In the genomic region with DNA sequence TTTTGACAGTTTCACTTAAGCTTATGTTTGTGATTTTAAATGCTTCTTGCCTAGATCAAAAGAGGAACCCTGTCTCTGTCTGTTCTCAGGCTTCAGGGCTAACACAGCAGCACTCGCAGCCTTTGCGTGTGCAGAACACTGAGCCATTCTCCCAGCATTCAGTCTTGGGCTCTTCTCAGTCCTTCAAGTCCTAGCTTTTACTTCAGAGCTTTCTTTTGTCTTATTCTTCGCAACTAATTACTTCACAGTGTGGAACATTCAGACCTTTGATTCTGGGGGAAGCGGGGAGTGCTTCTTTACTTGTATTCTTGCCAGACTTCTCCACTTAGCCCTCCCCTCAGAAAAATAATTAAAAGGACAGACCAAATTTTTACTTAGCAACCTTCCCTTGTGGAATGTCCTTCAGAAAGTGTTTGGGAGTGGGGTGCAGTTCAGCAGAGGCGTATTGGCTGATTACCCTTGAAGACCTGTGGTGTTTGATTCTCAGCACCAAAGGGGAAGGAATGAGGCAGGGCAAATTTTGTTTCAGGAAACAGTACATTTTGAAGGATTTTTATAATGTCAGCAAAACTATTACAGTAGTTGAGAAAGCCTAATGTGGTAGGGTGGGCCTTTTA, we compare ENCODE assay signal across 16 mouse cellular contexts. TPM values are rescaled to one million over a fixed set of nuclear protein-coding genes. Genes with fewer than 3 reads are reported as not detected.
DNase-seq lines count a peak whose midpoint lies in the region; ATAC-seq and TF ChIP-seq lines count a peak whose summit lies in the region.
"Had no signal": no experiment of that assay in that cellular context is flagged by ENCODE, and none has a peak within 500 bp of the region (broad histone marks: within the 10 kb centered on the region; RNA-seq: fewer than 3 reads in every experiment).

No protein-coding gene starts in this region.

- H3K4me1 ChIP-seq in hindbrain, embryonic 13.5 days (replicated peaks): peaks cover 27% of the 10 kb centered on the region
- H3K4me1 ChIP-seq in hindbrain, embryonic 11.5 days (replicated peaks; ENCODE audit: control insufficient read depth, insufficient read depth, low read length): no peaks in the 10 kb centered on the region; the same call in 1 of the 2 replicates
- no peaks in the 10 kb centered on the region for H3K4me1 ChIP-seq in lung, postnatal 0 days (ENCODE audit: insufficient read depth, low read depth, low read length)
- H3K4me1 ChIP-seq in forebrain, embryonic 15.5 days: peaks cover 23% of the 10 kb centered on the region

- TF ChIP-seq CTCF in lung, postnatal 0 days (IDR thresholded peaks at IDR 0.05): no peak

- H3K27me3 ChIP-seq in hindbrain, embryonic 13.5 days: no peaks in the 10 kb centered on the region
- no peaks in the 10 kb centered on the region for H3K27me3 ChIP-seq in hindbrain, embryonic 11.5 days (ENCODE audit: control insufficient read depth, insufficient read depth, low read length)
- H3K27me3 ChIP-seq in lung, postnatal 0 days (replicated peaks; ENCODE audit: insufficient read depth, low read length): no peaks in the 10 kb centered on the region
- H3K27me3 ChIP-seq in forebrain, embryonic 15.5 days: no peaks in the 10 kb centered on the region
- H3K27me3 ChIP-seq: embryonic facial prominence, embryonic 15.5 days; kidney, embryonic 15.5 days; limb, embryonic 13.5 days had no signal

- DNase-seq in hindbrain, embryonic 11.5 days (ENCODE audit: low spot score): no peak
- peak; percentile 31 for DNase-seq in lung, postnatal 0 days (ENCODE audit: low spot score)
- no peak for DNase-seq in lung, postnatal 4 days
- DNase-seq in T-cell, adult 2 months (ENCODE audit: low spot score): peak; percentile 16
- DNase-seq in layer of hippocampus, postnatal 10 days (ENCODE audit: low spot score in 2 of 2): no peak
- no peak for DNase-seq in ovary, postnatal 14 days (ENCODE audit: low spot score)
- DNase-seq: cerebellum, adult 9-11 months; heart, postnatal 36 days; lung, adult 2 months; right cerebral cortex, postnatal 25 days; thymus, postnatal 36 days had no signal

- no peak overlapping the region for H3K4me2 ChIP-seq in hindbrain, embryonic 13.5 days
- H3K4me2 ChIP-seq in hindbrain, embryonic 11.5 days (replicated peaks; ENCODE audit: low read depth, low read length): no peak overlapping the region
- H3K4me2 ChIP-seq in lung, postnatal 0 days (replicated peaks; ENCODE audit: low read depth, low read length): no peak overlapping the region
- H3K4me2 ChIP-seq in forebrain, embryonic 15.5 days (replicated peaks): no peak overlapping the region
- H3K4me2 ChIP-seq: embryonic facial prominence, embryonic 15.5 days; kidney, embryonic 15.5 days; limb, embryonic 13.5 days had no signal

- no peak overlapping the region for H3K9ac ChIP-seq in hindbrain, embryonic 13.5 days
- no peak overlapping the region for H3K9ac ChIP-seq in hindbrain, embryonic 11.5 days (ENCODE audit: low read depth, low read length)
- H3K9ac ChIP-seq in lung, postnatal 0 days (replicated peaks; ENCODE audit: low read depth): no peak overlapping the region
- no peak overlapping the region for H3K9ac ChIP-seq in forebrain, embryonic 15.5 days (replicated peaks)
- H3K9ac ChIP-seq: embryonic facial prominence, embryonic 15.5 days; kidney, embryonic 15.5 days; limb, embryonic 13.5 days had no signal

- WGBS in hindbrain, embryonic 13.5 days: 17% methylated on average over 5 of the region's 5 CpGs
- 39% methylated on average over 5 of the region's 5 CpGs for WGBS in hindbrain, embryonic 11.5 days
- 61% methylated on average over 5 of the region's 5 CpGs for WGBS in lung, postnatal 0 days
- 8% methylated on average over 5 of the region's 5 CpGs for WGBS in forebrain, embryonic 15.5 days

- TF ChIP-seq EP300 in lung, postnatal 0 days (IDR thresholded peaks at IDR 0.05): no peak

- no peaks in the 10 kb centered on the region for H3K9me3 ChIP-seq in hindbrain, embryonic 13.5 days
- no peaks in the 10 kb centered on the region for H3K9me3 ChIP-seq in hindbrain, embryonic 11.5 days (ENCODE audit: control insufficient read depth, low read length)
- no peaks in the 10 kb centered on the region for H3K9me3 ChIP-seq in lung, postnatal 0 days (ENCODE audit: low read length)
- H3K9me3 ChIP-seq in forebrain, embryonic 15.5 days: no peaks in the 10 kb centered on the region
- H3K9me3 ChIP-seq: embryonic facial prominence, embryonic 15.5 days; kidney, embryonic 15.5 days; limb, embryonic 13.5 days had no signal

- H3K27ac ChIP-seq in hindbrain, embryonic 13.5 days: 0 out of 2 replicates have a peak overlapping the region, but pooled peaks have one; percentile 37
- no peak overlapping the region for H3K27ac ChIP-seq in hindbrain, embryonic 11.5 days (ENCODE audit: low read depth, low read length)
- H3K27ac ChIP-seq in lung, postnatal 0 days (ENCODE audit: low read length): no peak overlapping the region
- peak overlapping the region; percentile 43; the same call in 1 of the 2 replicates for H3K27ac ChIP-seq in forebrain, embryonic 15.5 days (replicated peaks)
- H3K27ac ChIP-seq: embryonic facial prominence, embryonic 15.5 days; kidney, embryonic 15.5 days; limb, embryonic 13.5 days had no signal

- peaks cover 6% of the 10 kb centered on the region for H3K36me3 ChIP-seq in hindbrain, embryonic 13.5 days
- no peaks in the 10 kb centered on the region for H3K36me3 ChIP-seq in hindbrain, embryonic 11.5 days (ENCODE audit: control insufficient read depth, insufficient read depth, low read length)
- no peaks in the 10 kb centered on the region for H3K36me3 ChIP-seq in lung, postnatal 0 days (ENCODE audit: insufficient read depth, low read length)
- H3K36me3 ChIP-seq in forebrain, embryonic 15.5 days: peaks cover 3% of the 10 kb centered on the region; the same call in 1 of the 2 replicates

- H3K4me3 ChIP-seq in hindbrain, embryonic 13.5 days: no peak overlapping the region
- H3K4me3 ChIP-seq in hindbrain, embryonic 11.5 days (ENCODE audit: low read depth, low read length): no peak overlapping the region
- H3K4me3 ChIP-seq in lung, postnatal 0 days (ENCODE audit: low read depth, low read length): no peak overlapping the region
- H3K4me3 ChIP-seq in forebrain, embryonic 15.5 days: no peak overlapping the region
- H3K4me3 ChIP-seq: embryonic facial prominence, embryonic 15.5 days; kidney, embryonic 15.5 days; limb, embryonic 13.5 days had no signal

- no peak for ATAC-seq in hindbrain, embryonic 13.5 days (ENCODE audit: low FRiP score)
- ATAC-seq in hindbrain, embryonic 11.5 days (ENCODE audit: low FRiP score): no peak
- no peak for ATAC-seq in lung, postnatal 0 days
- no peak; the same call in 1 of the 2 replicates for ATAC-seq in forebrain, embryonic 15.5 days (replicated peaks)

RNA-seq across cellular contexts. Expression of gene Add1, which starts 18.0 kb away (rescaled TPM):
- polyA plus RNA-seq in hindbrain, embryonic 13.5 days (2015; fragmentation: Nextera tagmentation; extraction: Ambion mirVana): 206 and 216 TPM in 2 replicates
- polyA plus RNA-seq in hindbrain, embryonic 11.5 days (2014; fragmentation: Nextera tagmentation; extraction: Ambion mirVana): 161 and 167 TPM in 2 replicates
- 135 and 145 TPM in 2 replicates for polyA plus RNA-seq in lung, postnatal 0 days (2015; fragmentation: Nextera tagmentation; extraction: Ambion mirVana)
- polyA plus RNA-seq in forebrain, embryonic 15.5 days (2015; fragmentation: Nextera tagmentation; extraction: Ambion mirVana): 205 and 222 TPM in 2 replicates
- total RNA-seq in layer of hippocampus, postnatal 10 days (2021): 100 to 1,000 TPM; 348 to 373 TPM

RNA-seq across cellular contexts. Expression of gene Mfsd10, which starts 45.5 kb away (rescaled TPM):
- polyA plus RNA-seq in hindbrain, embryonic 13.5 days (2015; fragmentation: Nextera tagmentation; extraction: Ambion mirVana): 77.2 and 82.5 TPM in 2 replicates
- polyA plus RNA-seq in hindbrain, embryonic 11.5 days (2014; fragmentation: Nextera tagmentation; extraction: Ambion mirVana): 70.5 and 75.5 TPM in 2 replicates
- 52.1 and 75.2 TPM in 2 replicates for polyA plus RNA-seq in lung, postnatal 0 days (2015; fragmentation: Nextera tagmentation; extraction: Ambion mirVana)
- polyA plus RNA-seq in forebrain, embryonic 15.5 days (2015; fragmentation: Nextera tagmentation; extraction: Ambion mirVana): 96.0 and 98.0 TPM in 2 replicates
- 10 to 100 TPM; 46.0 to 49.5 TPM for total RNA-seq in layer of hippocampus, postnatal 10 days (2021)

Comparison
In these comparisons a context has a peak if more than half of its experiments do, and no peak if none do; other contexts are left out.
1. H3K27ac ChIP-seq: peak in hindbrain, embryonic 13.5 days (single experiment) and forebrain, embryonic 15.5 days (single experiment); none in hindbrain, embryonic 11.5 days (single experiment) and lung, postnatal 0 days (single experiment).
2. DNase-seq: peak in lung, postnatal 0 days (single experiment) and T-cell, adult 2 months (single experiment); none in hindbrain, embryonic 11.5 days (single experiment), lung, postnatal 4 days (0 of 2), layer of hippocampus, postnatal 10 days (0 of 2) and ovary, postnatal 14 days (single experiment).